Mouse (Mus musculus) midbrain, embryonic 15.5 days (tissue): ENCODE data around the gene Suco. TPM values are rescaled to one million over a fixed set of nuclear protein-coding genes. Genes with fewer than 3 reads are reported as not detected.

Experiments used
- ATAC-seq: fragments of 200-750 bp; cut with Nextera tagmentation; replicated peaks from 2 replicates; pipeline ENCODE4 v1.8.0; 2017; ENCODE audit warnings: moderate TSS enrichment
- H3K27ac ChIP-seq: fragments of 300-500 bp; sonication (generic); 2 replicates; pipeline ENCODE4 v1.5.1; 2015; ENCODE audit warnings: mild to moderate bottlenecking, inconsistent platforms
- H3K27me3 ChIP-seq: fragments of 300-500 bp; sonication (generic); replicated peaks from 2 replicates; pipeline ENCODE4 v1.6.1; 2015; ENCODE audit warnings: inconsistent platforms
- H3K36me3 ChIP-seq: fragments of 300-500 bp; sonication (generic); replicated peaks from 2 replicates; pipeline ENCODE4 v1.6.1; 2015; ENCODE audit warnings: inconsistent platforms
- H3K4me1 ChIP-seq: fragments of 300-500 bp; sonication (generic); 2 replicates; pipeline ENCODE4 v1.6.1; 2015; ENCODE audit warnings: inconsistent platforms
- H3K4me2 ChIP-seq: fragments of 300-500 bp; sonication (generic); 2 replicates; pipeline ENCODE4 v1.6.1; 2015; ENCODE audit warnings: inconsistent platforms, mild to moderate bottlenecking, moderate library complexity
- H3K4me3 ChIP-seq: fragments of 300-500 bp; sonication (generic); 2 replicates; pipeline ENCODE4 v1.5.1; 2015; ENCODE audit warnings: mild to moderate bottlenecking, inconsistent platforms
- H3K9ac ChIP-seq: fragments of 300-500 bp; sonication (generic); 2 replicates; pipeline ENCODE4 v1.6.1; 2015; ENCODE audit warnings: mild to moderate bottlenecking, inconsistent platforms
- H3K9me3 ChIP-seq: fragments of 300-500 bp; sonication (generic); 2 replicates; pipeline ENCODE4 v1.6.1; 2016; ENCODE audit warnings: inconsistent platforms
- WGBS: fragments of 180-500 bp; shearing (Covaris S2); methylation state at CpG from one replicate; pipeline ENCODE4 v1.1.7; 2015; ENCODE audit warnings: mixed read lengths; 5-methylcytosine and 5-hydroxymethylcytosine counted together
- polyA plus RNA-seq: library from polyadenylated mRNA; unstranded; fragments of >200 nt; fragmentation: Nextera tagmentation; extraction: Ambion mirVana; gene quantifications from 2 replicates; pipeline ENCODE4 v1.2.1, GENCODE M21; 2015

The Suco gene
- polyA plus RNA-seq = 17.2 and 18.4 TPM in 2 replicates

DNA sequence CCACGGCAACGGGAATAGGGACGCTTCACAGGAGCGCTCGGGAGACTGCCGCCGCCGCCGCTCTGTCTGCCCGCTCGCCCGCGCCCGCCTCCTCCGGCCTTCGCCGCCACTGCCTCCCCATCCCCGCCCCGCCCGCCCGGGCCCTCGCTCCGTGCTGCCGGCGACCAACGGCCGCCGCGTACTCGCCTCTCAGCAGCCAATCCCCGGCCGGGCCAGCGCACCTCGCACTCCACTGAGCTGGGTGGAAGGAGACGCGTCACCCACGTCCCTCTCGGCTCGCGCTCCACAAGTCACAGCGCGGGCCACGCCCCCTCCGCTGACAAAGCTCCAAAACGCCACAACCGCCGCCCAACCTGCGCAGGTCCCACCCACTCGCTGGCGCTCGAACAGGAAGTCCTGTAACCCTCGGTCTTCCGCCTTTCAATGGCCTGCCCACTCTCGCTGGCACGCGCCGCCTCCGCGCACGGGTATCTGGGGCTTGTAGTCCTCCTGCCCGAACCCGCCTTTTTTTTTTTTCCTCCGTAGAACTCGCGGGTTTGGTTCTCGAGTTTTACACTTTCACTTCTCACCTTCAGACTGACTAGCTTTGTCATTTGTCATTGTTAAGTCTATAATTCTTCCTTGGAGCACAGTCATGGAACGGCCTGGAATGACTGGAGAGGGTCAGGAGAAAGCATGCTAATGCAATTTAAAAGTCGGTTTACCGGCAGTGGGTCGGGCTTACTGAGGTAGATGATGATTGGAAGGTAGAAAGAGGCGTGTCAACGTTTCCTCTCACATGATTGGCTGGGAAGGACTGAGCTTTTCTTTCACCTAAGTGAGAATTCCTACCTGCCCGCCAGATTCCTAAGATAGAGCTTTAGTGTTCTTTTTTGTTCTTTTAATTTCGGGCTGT, at the start of gene Suco:
Gene Suco, minus strand, starts transcription at position 130 of the 895 bp plus-strand sequence.
- ATAC-seq = peak; percentile 99
- H3K9ac ChIP-seq = peak within 1 kb of the TSS; percentile 93
- H3K4me1 ChIP-seq = peaks cover 29% of the 10 kb centered on the region
- WGBS = under 1% methylated on average over 74 of the region's 74 CpGs
- H3K27ac ChIP-seq = peak within 1 kb of the TSS; percentile 98
- H3K4me3 ChIP-seq = peak within 1 kb of the TSS; percentile 96
- no peaks in the 10 kb centered on the region for H3K9me3 ChIP-seq
- no peaks in the 10 kb centered on the region for H3K27me3 ChIP-seq
- H3K4me2 ChIP-seq = peak within 1 kb of the TSS; percentile 94
- H3K36me3 ChIP-seq = no peaks in the 10 kb centered on the region

DNA sequence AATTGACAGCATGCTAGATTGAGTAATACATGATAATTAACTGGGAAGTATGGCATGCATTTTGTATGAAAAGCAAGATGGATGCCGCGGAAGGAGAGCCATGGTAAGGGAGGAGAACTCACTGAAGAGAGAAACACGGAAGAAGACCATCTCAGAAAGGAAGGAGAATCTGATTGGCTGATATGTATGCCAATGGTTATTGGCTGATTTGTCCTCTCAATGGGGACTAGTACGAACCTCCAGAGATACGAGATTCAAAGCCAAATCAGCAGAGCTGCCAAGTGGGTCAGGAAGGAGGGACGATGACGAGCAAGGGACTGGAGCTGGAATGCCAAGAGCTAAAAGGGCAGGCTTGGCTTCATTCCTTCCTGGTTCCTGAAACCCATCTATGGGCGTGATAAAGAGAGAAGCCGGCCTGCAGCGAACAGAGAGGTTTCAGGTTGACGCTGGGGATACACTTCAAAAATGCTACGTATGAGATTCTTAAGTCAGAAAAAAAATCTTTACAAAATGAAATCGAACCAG, 48.9 kb upstream of the Suco start:
- 89% methylated on average over 13 of the region's 13 CpGs for WGBS
- Histone ChIP-seq H3K9ac (no peak overlapping the region), H3K4me2 (no peak overlapping the region), H3K9me3 (no peaks in the 10 kb centered on the region), H3K4me3 (no peak overlapping the region), H3K4me1 (no peaks in the 10 kb centered on the region), H3K27me3 (no peaks in the 10 kb centered on the region), H3K27ac (no peak overlapping the region), H3K36me3 (no peaks in the 10 kb centered on the region)
- ATAC-seq = no peak

DNA sequence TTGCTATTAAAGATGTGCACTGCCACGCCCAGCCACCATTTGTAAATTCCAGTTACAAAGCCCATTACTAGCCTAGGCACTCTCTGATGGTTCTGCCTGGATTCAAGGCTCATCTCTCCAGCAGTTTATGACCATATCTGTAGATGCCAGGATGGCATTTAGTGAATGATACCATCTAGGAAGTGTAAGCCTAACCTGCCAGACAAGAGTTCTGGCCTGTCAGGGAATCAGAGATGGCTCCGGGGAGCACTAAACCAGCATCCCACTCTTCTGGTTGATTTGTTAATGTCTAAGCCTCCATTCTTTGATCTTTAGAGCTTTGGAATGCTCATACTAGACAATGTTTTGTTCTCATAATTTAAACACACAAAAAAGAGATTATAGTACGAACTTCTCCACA, 47.8 kb upstream of the Suco start:
- H3K4me1 ChIP-seq = no peaks in the 10 kb centered on the region
- no peak overlapping the region for H3K4me3 ChIP-seq

GRCm38 (mm10) chr1:161921928-161922327, 45.4 kb upstream of the Suco start:
- Histone ChIP-seq H3K4me3 (no peak overlapping the region), H3K27ac (no peak overlapping the region), H3K4me1 (no peaks in the 10 kb centered on the region), H3K9me3 (no peaks in the 10 kb centered on the region), H3K9ac (no peak overlapping the region), H3K4me2 (no peak overlapping the region), H3K27me3 (no peaks in the 10 kb centered on the region), H3K36me3 (no peaks in the 10 kb centered on the region)
- no peak for ATAC-seq
- 82% methylated on average over 6 of the region's 6 CpGs for WGBS

More for the DNA sequence above, 47.8 kb upstream of the Suco start:
- Histone ChIP-seq H3K9me3 (no peaks in the 10 kb centered on the region), H3K27me3 (no peaks in the 10 kb centered on the region), H3K36me3 (no peaks in the 10 kb centered on the region), H3K27ac (no peak overlapping the region), H3K9ac (no peak overlapping the region), H3K4me2 (no peak overlapping the region)
- ATAC-seq = no peak
- WGBS = 41% methylated on average over 3 of the region's 3 CpGs

DNA sequence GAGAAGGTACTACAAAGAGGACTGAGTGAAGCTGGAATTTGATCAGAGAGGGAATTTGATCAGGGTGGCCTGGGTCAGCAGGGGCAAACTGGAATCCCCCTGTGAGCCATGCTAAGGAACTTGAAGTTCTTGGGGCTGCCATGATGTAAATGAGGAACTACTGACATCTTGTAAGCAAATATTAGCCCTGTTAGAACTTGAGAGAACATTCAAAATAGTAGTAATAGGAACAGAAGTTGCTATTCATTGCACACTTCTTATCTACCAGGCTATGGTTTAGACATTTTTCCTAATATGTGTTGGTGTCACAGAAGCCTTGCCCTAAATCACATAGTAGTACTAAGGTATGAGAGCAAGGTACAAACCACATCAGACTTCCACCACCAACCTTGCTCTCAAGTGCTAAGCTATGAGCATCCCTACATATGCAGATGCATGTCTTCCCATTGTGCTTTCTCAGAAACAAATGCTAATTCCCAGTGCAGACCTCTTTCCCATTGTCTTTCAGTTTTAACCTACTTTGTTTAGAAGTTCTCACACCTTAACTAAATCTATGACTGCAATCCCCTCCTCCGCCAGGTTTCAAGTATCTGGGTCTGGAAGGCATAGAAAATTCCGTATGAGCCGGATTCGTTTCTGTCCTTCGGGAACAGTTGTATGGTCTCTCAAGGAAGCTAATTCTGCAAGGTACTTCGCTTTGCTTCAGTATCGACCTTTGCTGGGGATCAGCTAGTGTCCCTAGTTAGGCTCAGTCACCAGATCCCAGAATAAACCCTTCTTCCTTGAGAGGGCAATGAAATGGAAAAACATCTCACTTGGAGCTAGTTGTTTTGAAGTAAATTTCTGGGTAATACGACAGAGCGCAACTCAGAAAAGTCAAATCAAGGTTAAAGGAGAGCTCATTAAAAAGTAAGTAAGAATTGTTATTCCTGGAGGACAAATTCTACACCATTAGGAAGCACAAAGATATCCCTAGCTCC, 44.3 kb upstream of the Suco start:
- no peaks in the 10 kb centered on the region for H3K27me3 ChIP-seq
- no peaks in the 10 kb centered on the region for H3K9me3 ChIP-seq
- H3K27ac ChIP-seq = no peak overlapping the region
- H3K4me1 ChIP-seq = no peaks in the 10 kb centered on the region
- ATAC-seq = no peak
- no peak overlapping the region for H3K4me3 ChIP-seq
- H3K4me2 ChIP-seq = no peak overlapping the region
- H3K36me3 ChIP-seq = no peaks in the 10 kb centered on the region
- no peak overlapping the region for H3K9ac ChIP-seq
- WGBS = 83% methylated on average over 9 of the region's 9 CpGs

DNA sequence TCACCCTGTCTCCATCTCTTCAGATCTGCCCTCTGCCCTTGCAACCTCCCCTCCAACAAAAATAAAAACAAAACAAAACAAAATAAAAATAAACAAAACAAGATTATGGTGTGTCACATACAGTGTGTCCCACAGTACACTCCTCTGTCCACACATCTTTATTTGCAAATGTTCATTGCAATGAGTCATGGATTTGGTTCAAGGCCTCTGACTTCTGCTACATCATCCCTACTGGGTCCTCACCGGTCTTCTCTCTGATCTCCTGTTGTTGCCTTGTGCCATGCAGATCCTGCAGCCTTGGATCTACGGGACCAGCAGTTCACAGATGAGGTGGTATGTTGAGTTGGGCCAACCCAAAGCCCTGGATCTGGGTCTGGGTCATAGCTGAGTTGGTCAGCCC, 43.1 kb upstream of the Suco start:
- H3K9ac ChIP-seq = no peak overlapping the region
- no peaks in the 10 kb centered on the region for H3K4me1 ChIP-seq
- H3K27me3 ChIP-seq = no peaks in the 10 kb centered on the region
- H3K27ac ChIP-seq = no peak overlapping the region
- H3K4me2 ChIP-seq = no peak overlapping the region
- ATAC-seq = no peak
- H3K36me3 ChIP-seq = no peaks in the 10 kb centered on the region
- H3K9me3 ChIP-seq = no peaks in the 10 kb centered on the region
- WGBS = 99% methylated on average over 2 of the region's 2 CpGs
- no peak overlapping the region for H3K4me3 ChIP-seq

GRCm38 (mm10) chr1:161918682-161919372, 42.3 kb upstream of the Suco start:
- H3K4me1 ChIP-seq = no peaks in the 10 kb centered on the region
- H3K4me2 ChIP-seq = no peak overlapping the region
- no peak overlapping the region for H3K9ac ChIP-seq
- ATAC-seq = no peak
- H3K4me3 ChIP-seq = no peak overlapping the region
- 42% methylated on average over 7 of the region's 7 CpGs for WGBS
- H3K36me3 ChIP-seq = no peaks in the 10 kb centered on the region
- no peaks in the 10 kb centered on the region for H3K27me3 ChIP-seq
- no peak overlapping the region for H3K27ac ChIP-seq
- H3K9me3 ChIP-seq = no peaks in the 10 kb centered on the region

DNA sequence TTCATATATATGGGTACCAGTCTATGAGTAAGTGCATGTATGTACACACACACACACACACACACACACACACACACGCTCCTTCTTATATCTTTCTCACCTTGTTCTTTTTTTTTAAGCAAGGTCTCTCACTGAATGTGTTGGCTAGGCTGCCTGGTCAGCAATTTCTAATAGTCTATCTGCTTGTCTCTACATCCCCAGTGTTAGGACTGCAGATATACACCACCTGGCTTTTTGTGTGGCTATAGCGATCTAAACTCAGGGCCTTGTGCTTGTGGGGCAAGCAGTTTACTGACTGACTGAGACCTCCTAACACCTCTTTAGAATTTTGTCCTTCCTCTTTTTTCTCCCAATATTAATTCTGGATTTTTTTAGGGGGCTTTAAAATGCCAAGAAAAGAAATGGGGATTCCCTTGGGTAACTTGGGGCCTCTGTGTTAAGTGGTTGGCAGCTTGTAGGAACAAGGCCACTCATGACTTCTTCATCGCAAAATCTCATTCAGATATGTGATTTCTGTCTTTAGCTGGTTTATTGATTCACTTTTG, 41.5 kb upstream of the Suco start:
- ATAC-seq = no peak
- H3K4me2 ChIP-seq = no peak overlapping the region
- 92% methylated on average over 3 of the region's 3 CpGs for WGBS
- H3K36me3 ChIP-seq = no peaks in the 10 kb centered on the region
- no peaks in the 10 kb centered on the region for H3K4me1 ChIP-seq
- H3K27me3 ChIP-seq = no peaks in the 10 kb centered on the region
- H3K9ac ChIP-seq = no peak overlapping the region
- H3K4me3 ChIP-seq = no peak overlapping the region
- no peaks in the 10 kb centered on the region for H3K9me3 ChIP-seq
- no peak overlapping the region for H3K27ac ChIP-seq

DNA sequence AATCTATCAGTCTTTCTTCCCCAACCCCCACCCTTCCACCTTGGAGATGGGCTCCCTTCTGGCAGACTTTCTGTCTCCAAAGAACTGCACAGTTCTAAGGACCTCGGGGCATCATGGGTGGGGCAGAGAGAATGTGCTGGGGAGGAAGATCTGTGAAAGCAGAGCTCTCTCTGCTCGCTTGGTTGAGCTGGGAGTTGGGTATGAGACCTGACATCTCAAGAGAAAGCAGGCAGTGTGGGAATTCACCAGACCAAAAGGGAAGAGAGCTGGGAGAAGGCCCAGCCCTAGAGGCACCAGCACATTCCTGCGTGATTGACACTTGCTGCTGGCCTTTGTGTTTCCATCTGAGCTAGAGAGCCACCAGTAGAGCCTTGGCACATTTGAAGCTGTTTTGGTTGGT, 39.6 kb upstream of the Suco start:
- no peak for ATAC-seq
- H3K9me3 ChIP-seq = no peaks in the 10 kb centered on the region
- H3K27ac ChIP-seq = no peak overlapping the region
- H3K9ac ChIP-seq = no peak overlapping the region
- H3K4me3 ChIP-seq = no peak overlapping the region
- no peaks in the 10 kb centered on the region for H3K4me1 ChIP-seq
- WGBS = 51% methylated on average over 3 of the region's 3 CpGs
- no peaks in the 10 kb centered on the region for H3K36me3 ChIP-seq
- no peak overlapping the region for H3K4me2 ChIP-seq
- no peaks in the 10 kb centered on the region for H3K27me3 ChIP-seq

- H3K9ac ChIP-seq = no peak overlapping the region
- no peaks in the 10 kb centered on the region for H3K27me3 ChIP-seq
- no peak for ATAC-seq
- H3K27ac ChIP-seq = no peak overlapping the region
- H3K9me3 ChIP-seq = no peaks in the 10 kb centered on the region
- H3K4me1 ChIP-seq = no peaks in the 10 kb centered on the region
- 75% methylated on average over 7 of the region's 7 CpGs for WGBS
- H3K36me3 ChIP-seq = no peaks in the 10 kb centered on the region
- no peak overlapping the region for H3K4me2 ChIP-seq
- no peak overlapping the region for H3K4me3 ChIP-seq
These were observed 37.1 kb upstream of the Suco start for GRCm38 (mm10) chr1:161913648-161913984.

DNA sequence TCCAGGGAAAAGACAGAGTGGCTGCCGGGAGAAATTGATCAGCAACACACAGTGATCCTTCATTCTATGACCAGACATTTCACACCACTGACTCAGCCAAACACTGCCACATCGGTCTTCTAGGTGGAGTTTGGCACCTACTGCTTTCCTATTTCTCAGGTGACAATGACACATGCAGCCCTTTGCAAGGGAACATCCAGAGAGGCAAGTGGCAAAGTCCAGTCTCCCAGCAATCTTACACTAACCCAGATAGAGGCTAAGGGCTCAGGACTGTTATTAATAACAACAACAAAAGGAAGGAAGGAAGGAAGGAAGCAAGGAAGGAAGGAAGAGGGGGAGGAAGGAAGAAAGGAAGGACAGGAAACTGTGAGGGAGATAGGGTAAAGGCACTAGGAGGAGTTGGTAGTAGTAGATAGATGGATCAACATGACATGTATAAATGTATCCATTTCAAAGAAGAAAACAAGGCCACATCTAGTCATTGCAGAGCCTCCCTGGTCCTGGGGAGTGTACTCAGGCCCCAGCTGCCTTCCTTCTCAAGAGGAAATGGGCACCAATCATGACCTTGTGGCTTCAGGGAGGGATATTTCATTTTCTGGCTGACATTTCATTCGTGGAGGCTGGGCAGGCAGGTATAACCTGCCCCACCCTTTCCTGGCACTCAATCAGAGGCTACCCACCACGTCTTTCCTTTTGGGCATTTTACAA, 36.6 kb upstream of the Suco start:
- no peak overlapping the region for H3K27ac ChIP-seq
- H3K4me2 ChIP-seq = no peak overlapping the region
- H3K27me3 ChIP-seq = no peaks in the 10 kb centered on the region
- H3K9ac ChIP-seq = no peak overlapping the region
- ATAC-seq = no peak
- H3K4me3 ChIP-seq = no peak overlapping the region
- no peaks in the 10 kb centered on the region for H3K9me3 ChIP-seq
- 73% methylated on average over 4 of the region's 4 CpGs for WGBS
- H3K36me3 ChIP-seq = no peaks in the 10 kb centered on the region
- no peaks in the 10 kb centered on the region for H3K4me1 ChIP-seq
